In genomic region chr2:38129961-38130802, GRCm38 (mm10) we compare ENCODE assay signal across 24 mouse cellular contexts.
DNase-seq lines count a peak whose midpoint lies in the region; ATAC-seq lines count a peak whose summit lies in the region.
"Had no signal": no experiment of that assay in that cellular context is flagged by ENCODE, and none has a peak within 500 bp of the region (broad histone marks: within the 10 kb centered on the region; RNA-seq: fewer than 3 reads in every experiment).

No protein-coding gene starts in this region.

- no peaks in the 10 kb centered on the region for H3K9me3 ChIP-seq in kidney, embryonic 16.5 days (ENCODE audit: low read length)
- no peaks in the 10 kb centered on the region for H3K9me3 ChIP-seq in liver, embryonic 15.5 days (replicated peaks)
- H3K9me3 ChIP-seq: forebrain, embryonic 15.5 days; hindbrain, embryonic 10.5 days; hindbrain, embryonic 15.5 days; limb, embryonic 13.5 days; lung, embryonic 15.5 days; midbrain, embryonic 10.5 days had no signal

- no peak overlapping the region for H3K27ac ChIP-seq in kidney, embryonic 16.5 days (ENCODE audit: low read length)
- peak overlapping the region; percentile 41; the same call in 1 of the 2 replicates for H3K27ac ChIP-seq in liver, embryonic 15.5 days (replicated peaks)
- H3K27ac ChIP-seq: forebrain, embryonic 15.5 days; hindbrain, embryonic 10.5 days; hindbrain, embryonic 15.5 days; layer of hippocampus, adult 2 months; limb, embryonic 13.5 days; lung, embryonic 15.5 days; midbrain, embryonic 10.5 days had no signal

- H3K4me3 ChIP-seq in kidney, embryonic 16.5 days (ENCODE audit: low read length) = no peak overlapping the region
- H3K4me3 ChIP-seq in liver, embryonic 15.5 days (replicated peaks) = no peak overlapping the region
- H3K4me3 ChIP-seq: forebrain, embryonic 15.5 days; hindbrain, embryonic 10.5 days; hindbrain, embryonic 15.5 days; layer of hippocampus, adult 2 months; limb, embryonic 13.5 days; lung, embryonic 15.5 days; midbrain, embryonic 10.5 days had no signal

- DNase-seq in kidney, adult 11 months = peak; percentile 17
- DNase-seq in kidney, postnatal 4 days = no peak
- peak; percentile 6 to 39 for DNase-seq in kidney, postnatal 36 days
- DNase-seq in retina, postnatal 1 day = peak; percentile 52
- DNase-seq in retina, embryonic 14.5 days (ENCODE audit: low spot score) = no peak
- no peak for DNase-seq in gastrocnemius, postnatal 10 days
- DNase-seq: adrenal gland, adult 8-10 months; cerebellum, adult 8-10 months; cerebellum, postnatal 25 days; heart, postnatal 14 days; right cerebral cortex, postnatal 4 days; thymus, adult 2 months; thymus, postnatal 36 days had no signal

- no peak for ATAC-seq in kidney, embryonic 16.5 days (ENCODE audit: low FRiP score, low TSS enrichment)
- ATAC-seq in liver, embryonic 15.5 days (ENCODE audit: insufficient read depth) = no peak
- ATAC-seq: forebrain, embryonic 15.5 days; inflammation-experienced regulatory T-cells, adult 6 months; midbrain, embryonic 16.5 days had no signal

- H3K36me3 ChIP-seq in kidney, embryonic 16.5 days (ENCODE audit: insufficient read depth, low read length) = no peaks in the 10 kb centered on the region
- no peaks in the 10 kb centered on the region for H3K36me3 ChIP-seq in liver, embryonic 15.5 days (replicated peaks)
- H3K36me3 ChIP-seq: forebrain, embryonic 15.5 days; hindbrain, embryonic 10.5 days; hindbrain, embryonic 15.5 days; limb, embryonic 13.5 days; lung, embryonic 15.5 days; midbrain, embryonic 10.5 days had no signal

- H3K4me1 ChIP-seq in kidney, embryonic 16.5 days (ENCODE audit: insufficient read depth, low read length) = peaks cover 15% of the 10 kb centered on the region
- H3K4me1 ChIP-seq in liver, embryonic 15.5 days (replicated peaks) = peaks cover 73% of the 10 kb centered on the region
- H3K4me1 ChIP-seq: forebrain, embryonic 15.5 days; hindbrain, embryonic 15.5 days; lung, embryonic 15.5 days had no signal

- H3K27me3 ChIP-seq in kidney, embryonic 16.5 days (ENCODE audit: insufficient read depth, low read length) = no peaks in the 10 kb centered on the region
- no peaks in the 10 kb centered on the region for H3K27me3 ChIP-seq in liver, embryonic 15.5 days
- H3K27me3 ChIP-seq: forebrain, embryonic 15.5 days; hindbrain, embryonic 15.5 days; lung, embryonic 15.5 days had no signal

- WGBS in kidney, embryonic 16.5 days = 45% methylated on average over 6 of the region's 6 CpGs
- 76% methylated on average over 6 of the region's 6 CpGs for WGBS in liver, embryonic 15.5 days (ENCODE audit: insufficient replicate concordance)

- H3K4me2 ChIP-seq in kidney, embryonic 16.5 days (replicated peaks; ENCODE audit: low read depth, low read length) = no peak overlapping the region
- H3K4me2 ChIP-seq in liver, embryonic 15.5 days = no peak overlapping the region
- H3K4me2 ChIP-seq: forebrain, embryonic 15.5 days; hindbrain, embryonic 15.5 days; limb, embryonic 13.5 days; lung, embryonic 15.5 days had no signal

- H3K9ac ChIP-seq in kidney, embryonic 16.5 days (replicated peaks; ENCODE audit: low read length) = no peak overlapping the region
- H3K9ac ChIP-seq in liver, embryonic 15.5 days = no peak overlapping the region
- H3K9ac ChIP-seq: forebrain, embryonic 15.5 days; hindbrain, embryonic 15.5 days; limb, embryonic 13.5 days; lung, embryonic 15.5 days had no signal

Comparison
In these comparisons a context has a peak if more than half of its experiments do, and no peak if none do; other contexts are left out.
1. DNase-seq: peak in kidney, adult 11 months (single experiment), kidney, postnatal 36 days (2 of 2) and retina, postnatal 1 day (single experiment); none in kidney, postnatal 4 days (0 of 2), retina, embryonic 14.5 days (single experiment) and gastrocnemius, postnatal 10 days (single experiment).